Mouse (Mus musculus): ENCODE results near the gene Sh3bp1. TPM values are rescaled to one million over a fixed set of nuclear protein-coding genes. Genes with fewer than 3 reads are reported as not detected.

The Sh3bp1 gene
- 2.0 and 6.4 TPM in 2 replicates for total RNA-seq (2014; rRNA removed)
- 3.3 and 4.3 TPM in 2 replicates for polyA plus RNA-seq (2015; fragmentation: Nextera tagmentation; extraction: Ambion mirVana)

GRCm38 (mm10) chr15:78899740-78900584 lies at the start of gene Sh3bp1:
TSS of gene Sh3bp1 (plus strand) at chr15:78899768.
- H3K9ac ChIP-seq = peak within 1 kb of the TSS; percentile 56
- DNase-seq (peak; percentile 50), ATAC-seq (peak; percentile 59; the same call in 1 of the 2 replicates)
- no peaks in the 10 kb centered on the region for H3K4me1 ChIP-seq (ENCODE audit: insufficient read depth)
- H3K4me3 ChIP-seq (ENCODE audit: low read depth, low read length) = peak within 1 kb of the TSS; percentile 48
- no peaks in the 10 kb centered on the region for H3K9me3 ChIP-seq (ENCODE audit: low read length)
- 2% methylated on average over 46 of the region's 47 CpGs for WGBS
- no peaks in the 10 kb centered on the region for H3K36me3 ChIP-seq (ENCODE audit: insufficient read depth)
- H3K4me2 ChIP-seq (ENCODE audit: low read depth) = peak within 1 kb of the TSS; percentile 98
- no peak for TF ChIP-seq CTCF (IDR thresholded peaks at IDR 0.05; ENCODE audit: low read depth)
- 0 out of 2 replicates have a peak within 1 kb of the TSS, but pooled peaks have one; percentile 35 for H3K27ac ChIP-seq (ENCODE audit: low read depth, low read length)
- H3K27me3 ChIP-seq (ENCODE audit: insufficient read depth, low read length) = 0 out of 2 replicates have a peak, but pooled peaks cover 4% of the 10 kb centered on the region

- no peak overlapping the region for H3K27ac ChIP-seq (ENCODE audit: low read depth, low read length)
Measured at GRCm38 (mm10) chr15:78850059-78850824, 49.3 kb upstream of the Sh3bp1 start.

GRCm38 (mm10) chr15:78850944-78851343 lies 48.6 kb upstream of the Sh3bp1 start:
- Histone ChIP-seq H3K36me3 (ENCODE audit: insufficient read depth) (no peaks in the 10 kb centered on the region), H3K27ac (ENCODE audit: low read depth, low read length) (no peak overlapping the region), H3K4me1 (ENCODE audit: insufficient read depth) (no peaks in the 10 kb centered on the region), H3K4me3 (ENCODE audit: low read depth, low read length) (no peak overlapping the region), H3K4me2 (ENCODE audit: low read depth) (no peak overlapping the region), H3K9me3 (ENCODE audit: low read length) (no peaks in the 10 kb centered on the region), H3K9ac (no peak overlapping the region), H3K27me3 (ENCODE audit: insufficient read depth, low read length) (no peaks in the 10 kb centered on the region)
- DNase-seq (no peak), ATAC-seq (no peak)
- TF ChIP-seq CTCF (IDR thresholded peaks at IDR 0.05; ENCODE audit: low read depth) = no peak
- WGBS = 76% methylated on average over 6 of the region's 6 CpGs

More at GRCm38 (mm10) chr15:78850059-78850824, 49.3 kb upstream of the Sh3bp1 start:
- ATAC-seq (no peak), DNase-seq (no peak)
- 67% methylated on average over 15 of the region's 15 CpGs for WGBS
- no peaks in the 10 kb centered on the region for H3K9me3 ChIP-seq (ENCODE audit: low read length)
- H3K4me1 ChIP-seq (ENCODE audit: insufficient read depth) = no peaks in the 10 kb centered on the region
- H3K4me2 ChIP-seq (ENCODE audit: low read depth) = no peak overlapping the region
- H3K4me3 ChIP-seq (ENCODE audit: low read depth, low read length) = no peak overlapping the region
- TF ChIP-seq CTCF (IDR thresholded peaks at IDR 0.05; ENCODE audit: low read depth) = no peak
- no peaks in the 10 kb centered on the region for H3K36me3 ChIP-seq (ENCODE audit: insufficient read depth)
- no peak overlapping the region for H3K9ac ChIP-seq
- no peaks in the 10 kb centered on the region for H3K27me3 ChIP-seq (ENCODE audit: insufficient read depth, low read length)

GRCm38 (mm10) chr15:78851505-78852153 lies 47.9 kb upstream of the Sh3bp1 start:
- peak overlapping the region; percentile 26 for H3K4me2 ChIP-seq (ENCODE audit: low read depth)
- H3K9ac ChIP-seq = peak overlapping the region; percentile 19; the same call in 1 of the 2 replicates
- H3K27ac ChIP-seq (ENCODE audit: low read depth, low read length) = no peak overlapping the region
- H3K9me3 ChIP-seq (ENCODE audit: low read length) = no peaks in the 10 kb centered on the region
- no peaks in the 10 kb centered on the region for H3K27me3 ChIP-seq (ENCODE audit: insufficient read depth, low read length)
- DNase-seq = peak; percentile 90
- TF ChIP-seq CTCF (IDR thresholded peaks at IDR 0.05; ENCODE audit: low read depth) = peak; percentile 92
- ATAC-seq = peak; percentile 96
- no peak overlapping the region for H3K4me3 ChIP-seq (ENCODE audit: low read depth, low read length)
- H3K36me3 ChIP-seq (ENCODE audit: insufficient read depth) = no peaks in the 10 kb centered on the region
- H3K4me1 ChIP-seq (ENCODE audit: insufficient read depth) = no peaks in the 10 kb centered on the region
- WGBS = 16% methylated on average over 13 of the region's 13 CpGs

- Histone ChIP-seq H3K27me3 (ENCODE audit: insufficient read depth, low read length) (no peaks in the 10 kb centered on the region), H3K4me1 (ENCODE audit: insufficient read depth) (no peaks in the 10 kb centered on the region), H3K36me3 (ENCODE audit: insufficient read depth) (no peaks in the 10 kb centered on the region), H3K27ac (ENCODE audit: low read depth, low read length) (no peak within 1 kb of the TSS), H3K9me3 (ENCODE audit: low read length) (no peaks in the 10 kb centered on the region), H3K9ac (no peak within 1 kb of the TSS), H3K4me3 (ENCODE audit: low read depth, low read length) (no peak within 1 kb of the TSS), H3K4me2 (ENCODE audit: low read depth) (no peak within 1 kb of the TSS)
- TF ChIP-seq CTCF (IDR thresholded peaks at IDR 0.05; ENCODE audit: low read depth) = no peak
- no peak for ATAC-seq
- DNase-seq = no peak
- 78% methylated on average over 8 of the region's 8 CpGs for WGBS
Measured at GRCm38 (mm10) chr15:78855303-78855965, 44.1 kb upstream of the Sh3bp1 start, which contains the start of gene Lgals2. TSS of gene Lgals2 (minus strand) at chr15:78855529.

GRCm38 (mm10) chr15:78857009-78857408 lies 42.6 kb upstream of the Sh3bp1 start:
- DNase-seq (peak; percentile 43), ATAC-seq (peak; percentile 61; the same call in 1 of the 2 replicates)
- Histone ChIP-seq H3K9ac (no peak overlapping the region), H3K36me3 (ENCODE audit: insufficient read depth) (no peaks in the 10 kb centered on the region), H3K4me3 (ENCODE audit: low read depth, low read length) (no peak overlapping the region), H3K9me3 (ENCODE audit: low read length) (no peaks in the 10 kb centered on the region), H3K27ac (ENCODE audit: low read depth, low read length) (no peak overlapping the region), H3K27me3 (ENCODE audit: insufficient read depth, low read length) (no peaks in the 10 kb centered on the region), H3K4me1 (ENCODE audit: insufficient read depth) (no peaks in the 10 kb centered on the region), H3K4me2 (ENCODE audit: low read depth) (no peak overlapping the region)
- 53% methylated on average over 7 of the region's 7 CpGs for WGBS
- TF ChIP-seq CTCF (IDR thresholded peaks at IDR 0.05; ENCODE audit: low read depth) = no peak

Data from forebrain, postnatal 0 days (tissue).